Mouse (Mus musculus): ENCODE results near the gene Bmp5. TPM values are rescaled to one million over a fixed set of nuclear protein-coding genes. Genes with fewer than 3 reads are reported as not detected.

Gene Bmp5
- total and polyA plus RNA-seq, 3 experiments: not detected

DNA sequence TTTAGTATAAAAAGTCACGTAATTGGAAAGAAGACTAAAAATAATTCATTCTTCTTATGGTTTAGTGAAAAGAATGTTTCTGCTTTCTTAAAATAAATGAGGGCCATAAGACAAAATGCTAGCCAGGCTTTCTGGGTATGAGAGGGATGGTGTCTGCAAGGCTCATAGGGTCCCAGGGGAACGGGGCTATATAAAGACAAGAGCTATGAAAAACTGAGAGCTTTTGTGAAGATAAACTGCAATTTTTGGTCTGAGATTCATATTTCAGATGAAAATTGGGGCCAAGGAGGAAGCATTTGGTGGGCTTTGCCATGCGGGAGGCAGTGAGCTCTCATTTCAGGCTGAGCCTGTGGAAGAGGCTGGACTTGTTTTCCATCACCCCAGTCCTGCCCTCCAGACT lies 83.0 kb downstream of the Bmp5 start:
- Histone ChIP-seq H3K79me2 (replicated peaks; ENCODE audit: control insufficient read depth, extremely low read depth, insufficient read depth, poor library complexity, severe bottlenecking) (no peaks in the 10 kb centered on the region), H3K4me1 (ENCODE audit: control insufficient read depth in 1 of 2, insufficient read depth in 2 of 2) (peaks cover 10 to 19% of the 10 kb centered on the region in 2 experiments), H3K4me2 (ENCODE audit: insufficient read depth, low read depth, poor library complexity, severe bottlenecking) (peak overlapping the region; percentile 16), H3K9me3 (replicated peaks; ENCODE audit: low read length) (no peaks in the 10 kb centered on the region), H3K36me3 (replicated peaks in 1 of 2; ENCODE audit: control insufficient read depth in 1 of 2, insufficient read depth in 1 of 2, low read length in 1 of 2) (no peaks in the 10 kb centered on the region), H3K4me3 (replicated peaks in 1 of 3; ENCODE audit: low read depth in 2 of 3, low read length in 2 of 3, poor library complexity in 1 of 3) (no peak overlapping the region), H3K27me3 (replicated peaks) (no peaks in the 10 kb centered on the region), H3K27ac (ENCODE audit: insufficient read depth, low read depth) (no peak overlapping the region), H3K9ac (ENCODE audit: insufficient read depth, low read depth) (no peak overlapping the region)
- dilution Hi-C loops (cut with MboI; ENCODE audit: extremely low pct_ligation_motif_present, extremely low pct_unique_long_range_greater_than_20kb, low sequenced_read_pairs): no loop called here
- DNase-seq (ENCODE audit: extremely low read depth): peak; percentile 79
- TF ChIP-seq EP300 (IDR thresholded peaks at IDR 0.05; ENCODE audit: low read length) (peak; percentile 54), JUND (conservative IDR thresholded peaks at IDR 0.05; ENCODE audit: low read depth, low read length) (no peak), MEF2A (IDR thresholded peaks at IDR 0.05; ENCODE audit: borderline replicate concordance, low read depth, low read length) (peak; percentile 80; the same call in 1 of the 2 replicates), KAT2A (IDR thresholded peaks at IDR 0.05; ENCODE audit: insufficient replicate concordance, low read length) (no peak), IRF4 (IDR thresholded peaks at IDR 0.05; ENCODE audit: low read depth, low read length) (peak; percentile 65), UBTF (IDR thresholded peaks at IDR 0.05; ENCODE audit: low read depth, low read length) (no peak), PAX5 (IDR thresholded peaks at IDR 0.05; ENCODE audit: low read length) (no peak), CHD1 (IDR thresholded peaks at IDR 0.05; ENCODE audit: low read depth, low read length) (no peak), NRF1 (IDR thresholded peaks at IDR 0.05; ENCODE audit: low read depth, low read length) (no peak), TBP (conservative IDR thresholded peaks at IDR 0.05; ENCODE audit: low read depth, low read length) (no peak), MXI1 (IDR thresholded peaks at IDR 0.05; ENCODE audit: low read depth, low read length) (no peak), ZMIZ1 (IDR thresholded peaks at IDR 0.05; ENCODE audit: low read depth, low read length) (no peak), MAFK (IDR thresholded peaks at IDR 0.05; ENCODE audit: insufficient replicate concordance, low read length) (0 out of 2 replicates have a peak, but pooled peaks have one; percentile 28), CHD2 (IDR thresholded peaks at IDR 0.05; ENCODE audit: low read length) (no peak), ELF1 (IDR thresholded peaks at IDR 0.05; ENCODE audit: low read depth, low read length) (no peak), SIN3A (IDR thresholded peaks at IDR 0.05; ENCODE audit: low read length) (no peak), ETS1 (conservative IDR thresholded peaks at IDR 0.05; ENCODE audit: low read depth, low read length) (peak; percentile 61), BHLHE40 (IDR thresholded peaks at IDR 0.05; ENCODE audit: low read depth, low read length) (0 out of 2 replicates have a peak, but pooled peaks have one; percentile 9), ZKSCAN1 (IDR thresholded peaks at IDR 0.05; ENCODE audit: borderline replicate concordance, low read depth, low read length) (no peak), E2F4 (IDR thresholded peaks at IDR 0.05; ENCODE audit: insufficient replicate concordance, low read depth, low read length) (no peak), MAX (IDR thresholded peaks at IDR 0.05; ENCODE audit: low read length) (no peak), NELFE (IDR thresholded peaks at IDR 0.05; ENCODE audit: low read depth, low read length) (no peak)
- in situ Hi-C loops (cut with MboI; ENCODE audit: low pct_ligation_motif_present, low pct_unique_long_range_greater_than_20kb, low sequenced_read_pairs): no loop called here

- DNase-seq (ENCODE audit: extremely low read depth): peak; percentile 81
- H3K4me3 ChIP-seq (replicated peaks in 1 of 3; ENCODE audit: low read depth in 2 of 3, low read length in 2 of 3, poor library complexity in 1 of 3): no peak overlapping the region
- H3K9me3 ChIP-seq (replicated peaks; ENCODE audit: low read length): no peaks in the 10 kb centered on the region
- H3K27me3 ChIP-seq (replicated peaks): no peaks in the 10 kb centered on the region
- in situ Hi-C loops (cut with MboI; ENCODE audit: low pct_ligation_motif_present, low pct_unique_long_range_greater_than_20kb, low sequenced_read_pairs): no loop called here
- H3K27ac ChIP-seq (ENCODE audit: insufficient read depth, low read depth): no peak overlapping the region
- H3K4me2 ChIP-seq (ENCODE audit: insufficient read depth, low read depth, poor library complexity, severe bottlenecking): no peak overlapping the region
- no peaks in the 10 kb centered on the region for H3K36me3 ChIP-seq (replicated peaks in 1 of 2; ENCODE audit: control insufficient read depth in 1 of 2, insufficient read depth in 1 of 2, low read length in 1 of 2)
- dilution Hi-C loops (cut with MboI; ENCODE audit: extremely low pct_ligation_motif_present, extremely low pct_unique_long_range_greater_than_20kb, low sequenced_read_pairs): no loop called here
- no peak for TF ChIP-seq KAT2A (IDR thresholded peaks at IDR 0.05; ENCODE audit: insufficient replicate concordance, low read length)
- TF ChIP-seq TCF12 (IDR thresholded peaks at IDR 0.05; ENCODE audit: low read depth, low read length): peak; percentile 46; the same call in 1 of the 2 replicates
- TF ChIP-seq ELF1 (IDR thresholded peaks at IDR 0.05; ENCODE audit: low read depth, low read length): 0 out of 2 replicates have a peak, but pooled peaks have one; percentile 18
- TF ChIP-seq ETS1 (conservative IDR thresholded peaks at IDR 0.05; ENCODE audit: low read depth, low read length): peak; percentile 77
- no peak for TF ChIP-seq GABPA (IDR thresholded peaks at IDR 0.05; ENCODE audit: insufficient replicate concordance, low read depth, low read length)
- TF ChIP-seq E2F4 (IDR thresholded peaks at IDR 0.05; ENCODE audit: insufficient replicate concordance, low read depth, low read length): no peak
- no peak for TF ChIP-seq NELFE (IDR thresholded peaks at IDR 0.05; ENCODE audit: low read depth, low read length)
- TF ChIP-seq HCFC1 (IDR thresholded peaks at IDR 0.05; ENCODE audit: low read depth, low read length): no peak
- peak; percentile 74; the same call in 1 of the 2 replicates for TF ChIP-seq MAFK (IDR thresholded peaks at IDR 0.05; ENCODE audit: insufficient replicate concordance, low read length)
- TF ChIP-seq MEF2A (IDR thresholded peaks at IDR 0.05; ENCODE audit: borderline replicate concordance, low read depth, low read length): peak; percentile 66; the same call in 1 of the 2 replicates
- no peak for TF ChIP-seq CHD2 (IDR thresholded peaks at IDR 0.05; ENCODE audit: low read length)
- peak; percentile 82 for TF ChIP-seq EP300 (IDR thresholded peaks at IDR 0.05; ENCODE audit: low read length)
- no peak for TF ChIP-seq MAX (IDR thresholded peaks at IDR 0.05; ENCODE audit: low read length)
- peak; percentile 28; the same call in 1 of the 2 replicates for TF ChIP-seq JUN (IDR thresholded peaks at IDR 0.05; ENCODE audit: insufficient read depth, low read depth, low read length)
- peak; percentile 36; the same call in 1 of the 2 replicates for TF ChIP-seq BHLHE40 (IDR thresholded peaks at IDR 0.05; ENCODE audit: low read depth, low read length)
- TF ChIP-seq ZMIZ1 (IDR thresholded peaks at IDR 0.05; ENCODE audit: low read depth, low read length): no peak
- TF ChIP-seq JUND (conservative IDR thresholded peaks at IDR 0.05; ENCODE audit: low read depth, low read length): peak; percentile 64
- no peak for TF ChIP-seq SMC3 (IDR thresholded peaks at IDR 0.05; ENCODE audit: low read depth, low read length)
- TF ChIP-seq POLR2A (IDR thresholded peaks at IDR 0.05; ENCODE audit: low read depth, low read length): no peak
- no peak for TF ChIP-seq PAX5 (IDR thresholded peaks at IDR 0.05; ENCODE audit: low read length)
- peak; percentile 89 for TF ChIP-seq IRF4 (IDR thresholded peaks at IDR 0.05; ENCODE audit: low read depth, low read length)
- H3K9ac ChIP-seq (ENCODE audit: insufficient read depth, low read depth): no peak overlapping the region
- H3K4me1 ChIP-seq (ENCODE audit: control insufficient read depth in 1 of 2, insufficient read depth in 2 of 2): peaks cover 10 to 19% of the 10 kb centered on the region in 2 experiments
- no peaks in the 10 kb centered on the region for H3K79me2 ChIP-seq (replicated peaks; ENCODE audit: control insufficient read depth, extremely low read depth, insufficient read depth, poor library complexity, severe bottlenecking)
These were observed 83.8 kb downstream of the Bmp5 start for GRCm38 (mm10) chr9:75858939-75859338.

Measured in CH12.LX (cell line).